Mouse (Mus musculus): ENCODE data around the gene Olfr1205.

Olfr1205 gene

GRCm38 (mm10) chr2:88829437-88829836, at the start of gene Olfr1205:
Gene Olfr1205 (plus strand): TSS chr2:88829737.
- no peak for DNase-seq (ENCODE audit: low read depth, low spot score)

DNA sequence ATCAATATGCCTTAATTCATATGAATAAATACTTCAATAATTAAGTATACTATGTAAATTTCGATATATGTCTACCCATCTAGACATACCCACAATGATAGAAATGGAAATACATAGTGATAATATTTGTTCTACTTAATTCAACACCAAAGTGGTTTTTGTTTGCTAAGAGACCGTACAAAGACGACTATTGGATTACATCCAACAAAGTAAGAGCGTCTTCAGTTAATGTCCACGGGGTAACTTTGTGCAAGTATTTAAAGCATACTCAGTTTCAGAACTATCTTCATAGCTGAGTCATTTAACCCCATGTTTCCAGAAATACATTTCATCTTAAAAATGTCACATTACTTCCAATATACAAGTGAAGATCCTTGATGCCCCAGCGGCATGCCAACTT, 36.8 kb upstream of the Olfr1205 start, which contains the start of gene Olfr1201:
Olfr1201 (plus strand) TSS at position 301 of the 400 bp plus-strand sequence.
- DNase-seq (ENCODE audit: low read depth, low spot score), result no peak

DNA sequence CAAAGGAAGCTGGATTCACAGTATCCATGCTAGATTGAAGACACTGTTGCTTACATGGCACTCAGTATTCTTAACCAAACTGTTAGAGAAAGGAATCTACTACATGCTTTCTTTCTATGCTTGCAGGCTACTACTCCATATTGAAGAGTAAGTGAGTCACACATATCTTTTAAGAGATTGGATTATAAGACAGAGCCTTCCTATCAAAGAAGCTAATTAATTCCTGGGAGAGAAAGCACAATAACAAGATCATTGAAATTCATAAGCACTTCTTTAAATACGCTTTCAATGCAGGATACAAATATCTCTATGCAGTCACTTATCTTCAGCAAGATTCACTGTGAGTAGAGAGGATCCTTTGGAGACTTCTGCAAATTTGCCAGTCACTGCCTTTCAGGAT, 15.3 kb upstream of the Olfr1205 start, which contains the start of gene Olfr1202:
Olfr1202 (plus strand) TSS at position 301 of the 400 bp plus-strand sequence.
- DNase-seq (ENCODE audit: low read depth, low spot score), result no peak

DNA sequence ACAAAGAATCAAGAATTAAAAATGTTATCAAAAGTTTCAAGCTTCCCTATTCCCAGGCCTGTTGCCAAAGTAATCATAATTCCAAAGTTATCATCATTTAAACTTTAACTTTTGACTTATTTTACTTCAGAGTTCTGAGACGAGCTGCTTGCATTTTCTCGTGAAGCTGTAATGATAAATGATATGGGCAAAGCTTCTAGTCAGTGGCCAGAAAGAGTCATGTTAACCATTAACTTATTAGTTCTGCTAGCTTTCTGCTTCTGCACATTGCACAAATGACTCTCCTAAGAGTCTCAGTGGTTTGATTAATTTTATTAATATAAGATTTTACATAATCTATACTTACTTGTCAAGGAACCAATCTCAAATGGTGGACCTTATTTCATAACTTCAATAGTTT, 8.9 kb downstream of the Olfr1205 start:
- no peak for DNase-seq (ENCODE audit: low read depth, low spot score)

DNA sequence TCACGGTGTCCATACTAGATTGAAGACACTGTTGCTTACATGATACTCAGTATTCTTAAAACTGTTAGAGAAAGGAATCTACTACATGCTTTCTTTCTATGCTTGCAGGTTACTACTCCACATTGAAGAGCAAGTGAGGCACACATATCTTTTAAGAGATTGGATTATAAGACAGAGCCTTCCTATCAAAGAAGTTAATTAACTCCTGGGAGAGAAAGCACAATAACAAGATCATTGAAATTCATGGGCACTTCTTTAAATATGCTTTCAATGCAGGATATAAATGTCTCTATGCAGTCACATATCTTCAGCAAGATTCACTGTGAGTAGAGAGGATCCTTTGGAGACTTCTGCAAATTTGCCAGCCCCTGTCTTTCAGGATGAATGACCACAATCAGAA, 19.5 kb downstream of the Olfr1205 start, which contains the start of gene Olfr1204:
Olfr1204 (plus strand) TSS at position 301 of the 400 bp plus-strand sequence.
- DNase-seq (ENCODE audit: low read depth, low spot score), result no peak

DNA sequence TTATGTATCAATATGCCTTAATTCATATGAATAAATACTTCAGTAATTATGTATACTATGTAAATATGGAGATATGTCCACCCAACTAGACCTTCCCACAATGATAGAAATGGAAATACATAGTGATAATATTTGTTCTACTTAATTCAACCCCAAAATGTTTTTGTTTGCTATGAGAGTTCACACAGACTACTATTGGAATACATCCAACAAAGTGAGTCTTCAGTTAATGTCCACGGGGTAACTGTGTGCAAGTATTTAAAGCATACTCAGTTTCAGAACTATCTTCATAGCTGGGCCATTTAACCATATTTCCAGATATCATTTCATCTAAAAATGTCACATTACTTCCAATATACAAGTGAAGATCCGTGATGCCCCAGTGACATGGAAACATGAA, 33.4 kb downstream of the Olfr1205 start, which contains the start of gene Olfr1206:
Olfr1206 (plus strand) TSS at position 301 of the 400 bp plus-strand sequence.
- no peak for DNase-seq (ENCODE audit: low read depth, low spot score)

Data from brain, adult 2 months (tissue).